Mouse (Mus musculus): ENCODE results near the gene Nol9.

- TF ChIP-seq CTCF (IDR thresholded peaks at IDR 0.05; ENCODE audit: borderline replicate concordance, extremely low read depth, insufficient read depth, insufficient read length): peak; percentile 8; the same call in 1 of the 2 replicates
- no peak for TF ChIP-seq POLR2A (IDR thresholded peaks at IDR 0.05; ENCODE audit: borderline replicate concordance, extremely low read depth, insufficient read depth, insufficient read length, poor library complexity, severe bottlenecking)
Observed at GRCm38 (mm10) chr4:152029087-152029486, 10.0 kb upstream of the Nol9 start.
